Mouse (Mus musculus) bone marrow macrophage, adult 2 months (primary cell): Measurements from ENCODE around the gene Gm17542.

Experiments used
- CTCF ChIP-seq: IDR thresholded peaks from 2 replicates; pipeline ENCODE4 v1.5.1; 2012; ENCODE audit warnings: low read depth, mild to moderate bottlenecking, low read length, moderate library complexity
- POLR2A ChIP-seq: IDR thresholded peaks from 2 replicates; pipeline ENCODE4 v1.6.1; 2012; ENCODE audit warnings: mild to moderate bottlenecking, low read depth, low read length, borderline replicate concordance

DNA sequence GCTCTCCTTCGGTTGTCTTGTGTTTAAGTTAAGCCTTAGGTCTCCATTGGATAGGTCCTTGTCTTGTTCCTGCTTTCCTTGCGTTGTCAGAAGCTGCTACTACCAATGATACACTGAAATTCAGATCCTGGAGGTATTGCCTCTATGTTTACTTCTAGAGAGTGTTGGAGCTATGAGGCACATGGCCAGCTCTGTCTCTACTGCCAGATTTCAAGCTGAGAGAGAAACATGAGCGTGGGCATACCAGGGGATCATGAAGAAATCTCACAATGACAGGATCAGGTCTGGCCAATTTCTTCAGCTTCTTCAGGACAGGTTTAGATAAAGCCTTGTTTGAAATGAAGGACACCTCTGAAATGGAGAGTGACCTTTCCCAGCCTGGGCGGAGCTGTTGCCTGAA lies 19.1 kb downstream of the Gm17542 start:
- TF ChIP-seq CTCF = no peak
- TF ChIP-seq POLR2A = no peak
